Mouse (Mus musculus) embryonic facial prominence, embryonic 12.5 days (tissue): ENCODE data around the gene Fat2. TPM values are rescaled to one million over a fixed set of nuclear protein-coding genes. Genes with fewer than 3 reads are reported as not detected.

Experiments used
- ATAC-seq: fragments of 200-750 bp; cut with Nextera tagmentation; 2 replicates; pipeline ENCODE4 v1.8.0; 2017; ENCODE audit not compliant: insufficient number of reproducible peaks, insufficient read depth, low FRiP score, low TSS enrichment
- H3K27ac ChIP-seq: fragments of 300-500 bp; sonication (generic); 2 replicates; pipeline ENCODE4 v1.5.1; 2016; ENCODE audit warnings: mild to moderate bottlenecking
- H3K27me3 ChIP-seq: fragments of 300-500 bp; sonication (generic); 2 replicates; pipeline ENCODE4 v1.6.1; 2016; ENCODE audit warnings: mild to moderate bottlenecking, moderate library complexity
- H3K36me3 ChIP-seq: fragments of 300-500 bp; sonication (generic); 2 replicates; pipeline ENCODE4 v1.6.1; 2016; ENCODE audit warnings: mild to moderate bottlenecking
- H3K4me1 ChIP-seq: fragments of 300-500 bp; sonication (generic); 2 replicates; pipeline ENCODE4 v1.6.1; 2016
- H3K4me2 ChIP-seq: fragments of 300-500 bp; sonication (generic); replicated peaks from 2 replicates; pipeline ENCODE4 v1.6.1; 2016; ENCODE audit warnings: mild to moderate bottlenecking, moderate library complexity
- H3K4me3 ChIP-seq: fragments of 300-500 bp; sonication (generic); 2 replicates; pipeline ENCODE4 v1.5.1; 2016; ENCODE audit warnings: mild to moderate bottlenecking
- H3K9ac ChIP-seq: fragments of 300-500 bp; sonication (generic); 2 replicates; pipeline ENCODE4 v1.6.1; 2016; ENCODE audit warnings: mild to moderate bottlenecking, moderate library complexity
- H3K9me3 ChIP-seq: fragments of 300-500 bp; sonication (generic); 2 replicates; pipeline ENCODE4 v1.6.1; 2016; ENCODE audit warnings: mild to moderate bottlenecking, moderate library complexity
- WGBS: fragments of 180-500 bp; shearing (Covaris S2); methylation state at CpG from one replicate; pipeline ENCODE4 v1.1.7; 2016; 5-methylcytosine and 5-hydroxymethylcytosine counted together
- polyA plus RNA-seq: library from polyadenylated mRNA; unstranded; fragments of >200 nt; fragmentation: Nextera tagmentation; extraction: Ambion mirVana; gene quantifications from 2 replicates; pipeline ENCODE4 v1.2.1, GENCODE M21; 2016

Gene Fat2
- polyA plus RNA-seq = 0.14 and 0.22 TPM in 2 replicates

GRCm38 (mm10) chr11:55336101-55336891 is at the start of gene Fat2:
Gene Fat2 (minus strand): TSS chr11:55336564.
- Histone ChIP-seq H3K9me3 (no peaks in the 10 kb centered on the region), H3K4me1 (no peaks in the 10 kb centered on the region), H3K4me2 (no peak within 1 kb of the TSS), H3K9ac (0 out of 2 replicates have a peak within 1 kb of the TSS, but pooled peaks have one; percentile 3), H3K27ac (no peak within 1 kb of the TSS), H3K4me3 (no peak within 1 kb of the TSS), H3K27me3 (no peaks in the 10 kb centered on the region), H3K36me3 (no peaks in the 10 kb centered on the region)
- ATAC-seq = no peak
- 42% methylated on average over 11 of the region's 13 CpGs for WGBS

DNA sequence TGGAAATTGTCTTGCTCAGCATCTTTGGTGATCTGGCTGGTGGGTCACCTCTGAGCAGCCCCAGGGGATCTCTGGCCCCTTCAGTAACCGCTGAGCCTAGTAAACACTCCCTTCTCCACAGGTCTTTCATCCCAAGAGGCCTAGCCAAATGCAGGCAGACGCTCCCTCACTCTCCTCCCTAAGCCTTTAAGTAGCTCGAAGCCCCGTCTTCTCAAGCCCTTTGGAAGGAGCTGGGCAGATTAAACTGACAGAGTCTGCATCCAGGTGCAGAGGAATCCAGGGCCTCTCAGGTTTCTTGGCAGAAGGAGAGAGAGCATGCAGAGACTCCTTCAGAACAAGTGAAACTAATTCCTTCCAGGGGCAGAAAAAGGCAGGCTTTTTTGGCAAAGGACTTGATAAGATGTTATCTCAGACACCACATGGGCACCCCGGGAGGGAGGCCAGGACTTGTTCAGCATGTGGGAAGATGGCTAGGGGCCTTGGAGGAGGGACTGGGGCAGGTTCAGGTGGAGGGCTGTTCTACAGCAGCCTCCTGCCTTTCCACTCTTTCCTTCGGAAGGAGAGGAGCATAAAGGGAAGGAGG is 47.2 kb upstream of the Fat2 start:
- peaks cover 12% of the 10 kb centered on the region; the same call in 1 of the 2 replicates for H3K4me1 ChIP-seq
- H3K9me3 ChIP-seq = no peaks in the 10 kb centered on the region
- no peaks in the 10 kb centered on the region for H3K27me3 ChIP-seq
- H3K4me2 ChIP-seq = no peak overlapping the region
- no peak overlapping the region for H3K9ac ChIP-seq
- no peak overlapping the region for H3K4me3 ChIP-seq
- peak overlapping the region; percentile 19; the same call in 1 of the 2 replicates for H3K27ac ChIP-seq
- H3K36me3 ChIP-seq = no peaks in the 10 kb centered on the region
- WGBS = 20% methylated on average over 6 of the region's 6 CpGs
- ATAC-seq = no peak

DNA sequence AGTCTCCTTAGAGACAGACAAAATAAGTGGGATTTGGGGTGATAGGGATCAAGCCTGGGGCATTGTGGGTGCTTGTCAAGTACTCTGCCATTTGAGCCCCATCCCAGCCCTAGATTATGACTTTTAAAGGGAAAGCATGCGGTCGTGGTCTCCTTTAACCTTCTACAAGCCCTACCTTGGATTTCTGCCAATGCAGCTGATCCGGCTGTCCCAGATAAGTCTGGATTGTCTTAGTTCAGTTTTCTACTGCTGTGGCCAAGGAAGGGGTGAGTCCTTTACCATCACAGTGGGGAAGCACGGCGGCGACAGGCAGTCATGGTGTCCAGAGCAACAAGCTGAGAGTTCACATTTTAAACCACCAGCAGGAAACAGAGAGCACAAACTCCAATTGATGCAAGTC is 44.5 kb upstream of the Fat2 start:
- peaks cover 13% of the 10 kb centered on the region; the same call in 1 of the 2 replicates for H3K4me1 ChIP-seq
- H3K9ac ChIP-seq = no peak overlapping the region
- no peaks in the 10 kb centered on the region for H3K27me3 ChIP-seq
- no peak overlapping the region for H3K27ac ChIP-seq
- H3K9me3 ChIP-seq = no peaks in the 10 kb centered on the region
- no peaks in the 10 kb centered on the region for H3K36me3 ChIP-seq
- 51% methylated on average over 6 of the region's 6 CpGs for WGBS
- ATAC-seq = no peak
- H3K4me3 ChIP-seq = no peak overlapping the region
- H3K4me2 ChIP-seq = no peak overlapping the region

DNA sequence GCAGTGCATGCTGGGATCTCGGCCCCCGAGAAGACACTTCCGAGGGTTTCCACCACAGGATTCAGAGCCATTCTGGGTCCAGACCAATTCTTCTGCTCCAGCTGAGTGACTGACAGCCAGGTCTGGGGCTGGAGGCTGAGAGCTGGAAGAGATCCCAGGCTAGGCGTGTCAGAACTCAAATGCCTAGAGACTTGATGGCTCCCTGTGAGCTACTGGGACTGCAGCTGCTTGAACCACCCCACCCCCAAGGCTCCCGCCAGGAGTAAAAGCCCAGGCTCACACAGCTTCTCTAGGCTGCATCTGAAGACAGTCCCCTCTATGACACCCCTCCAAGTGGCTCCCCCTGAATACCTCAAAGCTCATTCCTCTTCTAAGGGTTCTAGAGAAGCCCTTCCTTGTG is 42.0 kb upstream of the Fat2 start:
- no peaks in the 10 kb centered on the region for H3K36me3 ChIP-seq
- H3K27ac ChIP-seq = no peak overlapping the region
- H3K4me1 ChIP-seq = peaks cover 10% of the 10 kb centered on the region; the same call in 1 of the 2 replicates
- no peaks in the 10 kb centered on the region for H3K9me3 ChIP-seq
- H3K4me3 ChIP-seq = no peak overlapping the region
- no peak overlapping the region for H3K9ac ChIP-seq
- peak; percentile 38; the same call in 1 of the 2 replicates for ATAC-seq
- no peaks in the 10 kb centered on the region for H3K27me3 ChIP-seq
- H3K4me2 ChIP-seq = no peak overlapping the region
- WGBS = 58% methylated on average over 5 of the region's 5 CpGs

- Histone ChIP-seq H3K4me2 (no peak overlapping the region), H3K4me3 (no peak overlapping the region), H3K27ac (no peak overlapping the region), H3K4me1 (peaks cover 6% of the 10 kb centered on the region; the same call in 1 of the 2 replicates), H3K9ac (no peak overlapping the region), H3K27me3 (no peaks in the 10 kb centered on the region), H3K9me3 (no peaks in the 10 kb centered on the region), H3K36me3 (no peaks in the 10 kb centered on the region)
- 53% methylated on average over 6 of the region's 6 CpGs for WGBS
- no peak for ATAC-seq
Observed at GRCm38 (mm10) chr11:55373838-55374237, 37.5 kb upstream of the Fat2 start.

DNA sequence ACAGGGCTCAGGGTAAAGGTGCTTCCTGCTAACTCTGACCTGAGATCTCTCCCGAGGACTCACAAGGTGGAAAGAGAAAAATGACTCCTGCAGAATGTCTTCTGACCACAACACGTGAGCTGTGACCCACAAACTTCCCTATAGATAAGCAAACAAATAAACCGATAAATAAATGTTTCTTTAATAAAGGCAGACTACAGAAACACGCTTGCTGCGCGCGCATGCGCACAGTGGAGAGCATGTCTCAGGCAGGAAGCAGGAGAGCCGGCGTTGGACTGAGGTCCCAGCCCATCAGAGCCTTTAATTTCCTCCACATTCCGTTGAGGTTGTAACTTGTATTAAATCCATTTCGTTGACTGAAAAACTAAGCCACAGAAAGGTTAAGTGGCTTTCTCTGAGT is 37.0 kb upstream of the Fat2 start:
- Histone ChIP-seq H3K9me3 (no peaks in the 10 kb centered on the region), H3K27ac (no peak overlapping the region), H3K27me3 (no peaks in the 10 kb centered on the region), H3K9ac (no peak overlapping the region), H3K4me1 (peaks cover 2% of the 10 kb centered on the region; the same call in 1 of the 2 replicates), H3K4me3 (no peak overlapping the region), H3K36me3 (no peaks in the 10 kb centered on the region), H3K4me2 (no peak overlapping the region)
- 83% methylated on average over 12 of the region's 12 CpGs for WGBS
- no peak for ATAC-seq

DNA sequence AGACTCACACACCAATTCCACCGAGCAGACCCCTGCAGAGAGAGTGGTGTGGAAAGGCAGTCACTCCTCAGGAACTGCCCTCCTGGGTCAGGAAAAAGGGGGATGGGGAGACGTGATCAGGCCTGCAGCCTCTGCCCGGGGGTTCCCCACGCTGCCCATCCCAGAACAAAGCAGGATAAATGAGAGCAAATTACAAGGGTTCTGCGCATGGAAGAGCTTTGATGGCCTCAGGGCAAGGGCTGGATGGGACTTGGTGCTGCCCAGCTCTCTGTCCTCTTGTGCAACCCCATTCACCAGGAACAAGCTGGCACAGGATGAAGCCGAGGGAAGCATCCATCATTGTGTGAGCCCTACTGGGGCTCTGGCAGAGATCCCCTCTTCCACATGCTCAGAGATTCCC is 35.6 kb upstream of the Fat2 start:
- no peak overlapping the region for H3K27ac ChIP-seq
- H3K4me1 ChIP-seq = no peaks in the 10 kb centered on the region
- no peaks in the 10 kb centered on the region for H3K36me3 ChIP-seq
- no peak for ATAC-seq
- H3K27me3 ChIP-seq = no peaks in the 10 kb centered on the region
- no peak overlapping the region for H3K4me3 ChIP-seq
- H3K9me3 ChIP-seq = no peaks in the 10 kb centered on the region
- H3K9ac ChIP-seq = no peak overlapping the region
- H3K4me2 ChIP-seq = no peak overlapping the region
- 26% methylated on average over 6 of the region's 6 CpGs for WGBS

- 58% methylated on average over 6 of the region's 6 CpGs for WGBS
- Histone ChIP-seq H3K9ac (no peak overlapping the region), H3K9me3 (no peaks in the 10 kb centered on the region), H3K4me3 (no peak overlapping the region), H3K27me3 (no peaks in the 10 kb centered on the region), H3K4me1 (no peaks in the 10 kb centered on the region), H3K27ac (no peak overlapping the region), H3K36me3 (no peaks in the 10 kb centered on the region), H3K4me2 (no peak overlapping the region)
- no peak for ATAC-seq
Observed at GRCm38 (mm10) chr11:55369093-55369471, 32.7 kb upstream of the Fat2 start.

GRCm38 (mm10) chr11:55368388-55369092 is 32.2 kb upstream of the Fat2 start:
- H3K4me3 ChIP-seq = no peak overlapping the region
- 51% methylated on average over 4 of the region's 4 CpGs for WGBS
- H3K4me1 ChIP-seq = no peaks in the 10 kb centered on the region
- no peaks in the 10 kb centered on the region for H3K9me3 ChIP-seq
- H3K36me3 ChIP-seq = no peaks in the 10 kb centered on the region
- H3K9ac ChIP-seq = no peak overlapping the region
- no peak overlapping the region for H3K4me2 ChIP-seq
- no peaks in the 10 kb centered on the region for H3K27me3 ChIP-seq
- H3K27ac ChIP-seq = no peak overlapping the region
- no peak for ATAC-seq

- no peaks in the 10 kb centered on the region for H3K4me1 ChIP-seq
- 63% methylated on average over 10 of the region's 10 CpGs for WGBS
- no peak for ATAC-seq
- no peak overlapping the region for H3K4me2 ChIP-seq
- no peaks in the 10 kb centered on the region for H3K27me3 ChIP-seq
- no peaks in the 10 kb centered on the region for H3K36me3 ChIP-seq
- no peaks in the 10 kb centered on the region for H3K9me3 ChIP-seq
- no peak overlapping the region for H3K9ac ChIP-seq
- no peak overlapping the region for H3K27ac ChIP-seq
- H3K4me3 ChIP-seq = no peak overlapping the region
Observed at GRCm38 (mm10) chr11:55367783-55368182, 31.4 kb upstream of the Fat2 start.

DNA sequence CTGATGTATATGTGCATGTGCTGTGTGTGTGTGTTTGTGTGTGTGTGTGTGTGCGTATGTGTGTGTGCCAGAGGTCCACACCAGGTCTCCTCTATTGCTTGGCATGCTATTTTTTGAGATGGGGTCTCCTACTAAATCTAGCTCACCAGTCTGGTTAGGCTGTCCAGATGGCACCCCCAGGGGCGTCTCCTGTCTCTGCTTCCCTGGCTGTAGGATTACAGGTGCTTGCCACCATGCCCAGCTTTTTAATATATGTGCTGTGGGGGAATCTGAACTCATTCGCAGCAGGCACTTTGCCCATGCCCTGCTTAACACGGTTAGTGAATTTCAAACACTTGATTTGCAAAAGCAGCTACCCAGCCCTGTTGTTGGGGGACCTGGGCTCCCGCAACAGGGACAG is 29.5 kb upstream of the Fat2 start:
- no peak overlapping the region for H3K4me3 ChIP-seq
- H3K4me2 ChIP-seq = no peak overlapping the region
- H3K4me1 ChIP-seq = no peaks in the 10 kb centered on the region
- H3K27me3 ChIP-seq = no peaks in the 10 kb centered on the region
- ATAC-seq = no peak
- WGBS = 74% methylated on average over 5 of the region's 5 CpGs
- H3K36me3 ChIP-seq = no peaks in the 10 kb centered on the region
- H3K9ac ChIP-seq = no peak overlapping the region
- no peaks in the 10 kb centered on the region for H3K9me3 ChIP-seq
- H3K27ac ChIP-seq = no peak overlapping the region

GRCm38 (mm10) chr11:55365242-55365641 is 28.9 kb upstream of the Fat2 start:
- Histone ChIP-seq H3K27me3 (no peaks in the 10 kb centered on the region), H3K4me3 (no peak overlapping the region), H3K9me3 (no peaks in the 10 kb centered on the region), H3K27ac (no peak overlapping the region), H3K36me3 (no peaks in the 10 kb centered on the region), H3K9ac (no peak overlapping the region), H3K4me1 (no peaks in the 10 kb centered on the region), H3K4me2 (no peak overlapping the region)
- ATAC-seq = no peak
- WGBS = 30% methylated on average over 4 of the region's 4 CpGs
